Mouse (Mus musculus) retina, postnatal 1 day (tissue): ENCODE data around the gene Eif5a.
A peak's percentile ranks its signal among the peaks of the same experiment; 100 is the strongest.
"Not testable (repeated sequence)": the region's sequence is repeated elsewhere in the genome, so short reads cannot be mapped to it uniquely, and the experiment has no call there.

Source experiments
- DNase-seq: peaks from one replicate; pipeline ENCODE4 v3.0.0-alpha.2; 2012

Gene Eif5a

GRCm38 (mm10) chr11:69945997-69946891, 24.5 kb upstream of the Eif5a start:
- no peak for DNase-seq

GRCm38 (mm10) chr11:69945216-69945615, 23.5 kb upstream of the Eif5a start:
- no peak for DNase-seq

GRCm38 (mm10) chr11:69940962-69941361, 19.2 kb upstream of the Eif5a start:
- DNase-seq, result no peak

- DNase-seq, result no peak
These were observed 18.0 kb upstream of the Eif5a start for GRCm38 (mm10) chr11:69939731-69940130.

GRCm38 (mm10) chr11:69939181-69939580, 17.4 kb upstream of the Eif5a start:
- DNase-seq, result no peak

- DNase-seq, result no peak
These were observed 16.7 kb upstream of the Eif5a start for GRCm38 (mm10) chr11:69938401-69938979.

- no peak for DNase-seq
These were observed 16.1 kb upstream of the Eif5a start for GRCm38 (mm10) chr11:69937834-69938233.

- no peak for DNase-seq
These were observed 15.6 kb upstream of the Eif5a start for GRCm38 (mm10) chr11:69937385-69937784.

- no peak for DNase-seq
These were observed 15.1 kb upstream of the Eif5a start for GRCm38 (mm10) chr11:69936714-69937347.

GRCm38 (mm10) chr11:69936156-69936555, 14.4 kb upstream of the Eif5a start:
- DNase-seq, result no peak

- DNase-seq, result peak; percentile 93
These were observed 13.6 kb upstream of the Eif5a start, which contains the start of gene Ybx2 for GRCm38 (mm10) chr11:69935137-69935879. TSS of gene Ybx2 (plus strand) at chr11:69935796.

GRCm38 (mm10) chr11:69934681-69935080, 12.9 kb upstream of the Eif5a start:
- DNase-seq, result no peak

- peak; percentile 92 for DNase-seq
These were observed 12.4 kb upstream of the Eif5a start for GRCm38 (mm10) chr11:69934169-69934568.

- no peak for DNase-seq
These were observed 11.3 kb upstream of the Eif5a start for GRCm38 (mm10) chr11:69933066-69933465.

GRCm38 (mm10) chr11:69932254-69932653, 10.5 kb upstream of the Eif5a start:
- DNase-seq, result peak; percentile 19

GRCm38 (mm10) chr11:69931769-69932168, 10.0 kb upstream of the Eif5a start:
- no peak for DNase-seq

GRCm38 (mm10) chr11:69930967-69931537, 9.3 kb upstream of the Eif5a start:
- no peak for DNase-seq

GRCm38 (mm10) chr11:69930176-69930575, 8.4 kb upstream of the Eif5a start:
- not testable (repeated sequence) for DNase-seq

- no peak for DNase-seq
These were observed 8.0 kb upstream of the Eif5a start for GRCm38 (mm10) chr11:69929712-69930111.

- no peak for DNase-seq
These were observed 5.7 kb upstream of the Eif5a start for GRCm38 (mm10) chr11:69927501-69927900.

GRCm38 (mm10) chr11:69922796-69923195, 1.0 kb upstream of the Eif5a start:
- no peak for DNase-seq

- no peak for DNase-seq
These were observed 426 bp upstream of the Eif5a start for GRCm38 (mm10) chr11:69922012-69922756.
